Mouse (Mus musculus): ENCODE measurements around the gene Zfp94. TPM values are rescaled to one million over a fixed set of nuclear protein-coding genes. Genes with fewer than 3 reads are reported as not detected.

Zfp94 gene
- polyA plus RNA-seq, 1 experiment from 2014 or later: 21.6 TPM

- DNase-seq (ENCODE audit: low spot score) (no peak), ATAC-seq (peak; percentile 8)
- Histone ChIP-seq H3K27me3 (replicated peaks; ENCODE audit: control insufficient read depth, insufficient read depth, low read length) (no peaks in the 10 kb centered on the region), H3K4me2 (ENCODE audit: low read length) (peak overlapping the region; percentile 86), H3K27ac (ENCODE audit: low read depth, low read length) (peak overlapping the region; percentile 92), H3K9me3 (replicated peaks; ENCODE audit: control insufficient read depth, low read length) (no peaks in the 10 kb centered on the region), H3K9ac (ENCODE audit: low read length) (peak overlapping the region; percentile 78), H3K4me1 (ENCODE audit: control insufficient read depth, insufficient read depth, low read length) (peaks cover 6% of the 10 kb centered on the region), H3K4me3 (ENCODE audit: low read depth, low read length) (peak overlapping the region; percentile 51), H3K36me3 (ENCODE audit: control insufficient read depth, insufficient read depth, low read length) (peaks cover 54% of the 10 kb centered on the region)
- under 1% methylated on average over 12 of the region's 12 CpGs for WGBS
These were observed 17.9 kb downstream of the Zfp94 start for GRCm38 (mm10) chr7:24298635-24298972.

- no peak for DNase-seq (ENCODE audit: low spot score)
- H3K9me3 ChIP-seq (replicated peaks; ENCODE audit: control insufficient read depth, low read length): no peaks in the 10 kb centered on the region
- 91% methylated on average over 15 of the region's 15 CpGs for WGBS
- no peak overlapping the region for H3K27ac ChIP-seq (ENCODE audit: low read depth, low read length)
- H3K36me3 ChIP-seq (ENCODE audit: control insufficient read depth, insufficient read depth, low read length): peaks cover 52% of the 10 kb centered on the region
- H3K4me3 ChIP-seq (ENCODE audit: low read depth, low read length): 0 out of 2 replicates have a peak overlapping the region, but pooled peaks have one; percentile 51
- H3K4me2 ChIP-seq (ENCODE audit: low read length): peak overlapping the region; percentile 86
- H3K9ac ChIP-seq (ENCODE audit: low read length): peak overlapping the region; percentile 78
- H3K4me1 ChIP-seq (ENCODE audit: control insufficient read depth, insufficient read depth, low read length): peaks cover 6% of the 10 kb centered on the region
- no peaks in the 10 kb centered on the region for H3K27me3 ChIP-seq (replicated peaks; ENCODE audit: control insufficient read depth, insufficient read depth, low read length)
- ATAC-seq: no peak
These were observed 18.9 kb downstream of the Zfp94 start for GRCm38 (mm10) chr7:24297361-24298095.

- Histone ChIP-seq H3K4me3 (ENCODE audit: low read depth, low read length) (no peak overlapping the region), H3K4me2 (ENCODE audit: low read length) (no peak overlapping the region), H3K27ac (ENCODE audit: low read depth, low read length) (no peak overlapping the region), H3K4me1 (ENCODE audit: control insufficient read depth, insufficient read depth, low read length) (peaks cover 6% of the 10 kb centered on the region), H3K36me3 (ENCODE audit: control insufficient read depth, insufficient read depth, low read length) (peaks cover 54% of the 10 kb centered on the region), H3K9ac (ENCODE audit: low read length) (no peak overlapping the region), H3K9me3 (replicated peaks; ENCODE audit: control insufficient read depth, low read length) (no peaks in the 10 kb centered on the region), H3K27me3 (replicated peaks; ENCODE audit: control insufficient read depth, insufficient read depth, low read length) (no peaks in the 10 kb centered on the region)
- WGBS: 94% methylated on average over 7 of the region's 7 CpGs
- DNase-seq (ENCODE audit: low spot score) (no peak), ATAC-seq (no peak)
These were observed 20.1 kb downstream of the Zfp94 start for GRCm38 (mm10) chr7:24296386-24296785.

- ATAC-seq (no peak), DNase-seq (ENCODE audit: low spot score) (no peak)
- Histone ChIP-seq H3K4me1 (ENCODE audit: control insufficient read depth, insufficient read depth, low read length) (peaks cover 6% of the 10 kb centered on the region), H3K9ac (ENCODE audit: low read length) (no peak overlapping the region), H3K36me3 (ENCODE audit: control insufficient read depth, insufficient read depth, low read length) (peaks cover 62% of the 10 kb centered on the region), H3K9me3 (replicated peaks; ENCODE audit: control insufficient read depth, low read length) (no peaks in the 10 kb centered on the region), H3K27me3 (replicated peaks; ENCODE audit: control insufficient read depth, insufficient read depth, low read length) (no peaks in the 10 kb centered on the region), H3K27ac (ENCODE audit: low read depth, low read length) (no peak overlapping the region), H3K4me3 (ENCODE audit: low read depth, low read length) (no peak overlapping the region), H3K4me2 (ENCODE audit: low read length) (no peak overlapping the region)
- WGBS: 97% methylated on average over 7 of the region's 7 CpGs
These were observed 21.1 kb downstream of the Zfp94 start for GRCm38 (mm10) chr7:24295376-24295775.

GRCm38 (mm10) chr7:24294763-24295162 is 21.7 kb downstream of the Zfp94 start:
- peaks cover 6% of the 10 kb centered on the region for H3K4me1 ChIP-seq (ENCODE audit: control insufficient read depth, insufficient read depth, low read length)
- ATAC-seq (no peak), DNase-seq (ENCODE audit: low spot score) (no peak)
- H3K4me2 ChIP-seq (ENCODE audit: low read length): no peak overlapping the region
- H3K36me3 ChIP-seq (ENCODE audit: control insufficient read depth, insufficient read depth, low read length): peaks cover 68% of the 10 kb centered on the region
- no peaks in the 10 kb centered on the region for H3K9me3 ChIP-seq (replicated peaks; ENCODE audit: control insufficient read depth, low read length)
- no peak overlapping the region for H3K9ac ChIP-seq (ENCODE audit: low read length)
- H3K27ac ChIP-seq (ENCODE audit: low read depth, low read length): no peak overlapping the region
- WGBS: 97% methylated on average over 4 of the region's 4 CpGs
- H3K4me3 ChIP-seq (ENCODE audit: low read depth, low read length): no peak overlapping the region
- no peaks in the 10 kb centered on the region for H3K27me3 ChIP-seq (replicated peaks; ENCODE audit: control insufficient read depth, insufficient read depth, low read length)

- DNase-seq (ENCODE audit: low spot score) (no peak), ATAC-seq (no peak)
- peaks cover 4% of the 10 kb centered on the region for H3K4me1 ChIP-seq (ENCODE audit: control insufficient read depth, insufficient read depth, low read length)
- no peak overlapping the region for H3K27ac ChIP-seq (ENCODE audit: low read depth, low read length)
- no peak overlapping the region for H3K4me2 ChIP-seq (ENCODE audit: low read length)
- WGBS: 92% methylated on average over 12 of the region's 12 CpGs
- no peak overlapping the region for H3K9ac ChIP-seq (ENCODE audit: low read length)
- H3K27me3 ChIP-seq (replicated peaks; ENCODE audit: control insufficient read depth, insufficient read depth, low read length): no peaks in the 10 kb centered on the region
- no peak overlapping the region for H3K4me3 ChIP-seq (ENCODE audit: low read depth, low read length)
- H3K36me3 ChIP-seq (ENCODE audit: control insufficient read depth, insufficient read depth, low read length): peaks cover 74% of the 10 kb centered on the region
- H3K9me3 ChIP-seq (replicated peaks; ENCODE audit: control insufficient read depth, low read length): no peaks in the 10 kb centered on the region
These were observed 23.2 kb downstream of the Zfp94 start for GRCm38 (mm10) chr7:24293061-24293851.

GRCm38 (mm10) chr7:24291387-24292090 is 24.9 kb downstream of the Zfp94 start:
- Histone ChIP-seq H3K9me3 (replicated peaks; ENCODE audit: control insufficient read depth, low read length) (no peaks in the 10 kb centered on the region), H3K4me2 (ENCODE audit: low read length) (no peak overlapping the region), H3K9ac (ENCODE audit: low read length) (no peak overlapping the region), H3K27me3 (replicated peaks; ENCODE audit: control insufficient read depth, insufficient read depth, low read length) (no peaks in the 10 kb centered on the region), H3K4me3 (ENCODE audit: low read depth, low read length) (no peak overlapping the region), H3K27ac (ENCODE audit: low read depth, low read length) (no peak overlapping the region), H3K36me3 (ENCODE audit: control insufficient read depth, insufficient read depth, low read length) (peaks cover 83% of the 10 kb centered on the region), H3K4me1 (ENCODE audit: control insufficient read depth, insufficient read depth, low read length) (no peaks in the 10 kb centered on the region)
- 94% methylated on average over 27 of the region's 27 CpGs for WGBS
- DNase-seq (ENCODE audit: low spot score) (no peak), ATAC-seq (no peak)

- ATAC-seq: no peak
- Histone ChIP-seq H3K9ac (ENCODE audit: low read length) (no peak overlapping the region), H3K4me1 (ENCODE audit: control insufficient read depth, insufficient read depth, low read length) (no peaks in the 10 kb centered on the region), H3K4me3 (ENCODE audit: low read depth, low read length) (no peak overlapping the region), H3K9me3 (replicated peaks; ENCODE audit: control insufficient read depth, low read length) (no peaks in the 10 kb centered on the region), H3K4me2 (ENCODE audit: low read length) (no peak overlapping the region), H3K27ac (ENCODE audit: low read depth, low read length) (no peak overlapping the region), H3K36me3 (ENCODE audit: control insufficient read depth, insufficient read depth, low read length) (peaks cover 70% of the 10 kb centered on the region), H3K27me3 (replicated peaks; ENCODE audit: control insufficient read depth, insufficient read depth, low read length) (no peaks in the 10 kb centered on the region)
- WGBS: 99% methylated on average over 4 of the region's 4 CpGs
- DNase-seq (ENCODE audit: low spot score): no peak
These were observed 26.3 kb downstream of the Zfp94 start for GRCm38 (mm10) chr7:24290106-24290693.

Data from forebrain, embryonic 14.5 days (tissue).